Mouse (Mus musculus): ENCODE measurements around the gene Gm10799. TPM values are rescaled to one million over a fixed set of nuclear protein-coding genes. Genes with fewer than 3 reads are reported as not detected.
A peak's percentile ranks its signal among the peaks of the same experiment; 100 is the strongest.

The Gm10799 gene
- total RNA-seq, 2 experiments from 2014 or later, result not detected

GRCm38 (mm10) chr2:104027458-104028138 is 40.8 kb downstream of the Gm10799 start, which contains the start of gene Fbxo3:
Fbxo3 (plus strand) TSS chr2:104027721.
- peak; percentile 75 to 85 for DNase-seq (ENCODE audit: low spot score in 2 of 2)

- no peak for DNase-seq (ENCODE audit: low spot score in 2 of 2)
These were observed 43.7 kb downstream of the Gm10799 start for GRCm38 (mm10) chr2:104024656-104025055.

- no peak for DNase-seq (ENCODE audit: low spot score in 2 of 2)
These were observed 45.3 kb downstream of the Gm10799 start for GRCm38 (mm10) chr2:104023096-104023495.

Other genes starting within 250 kb of the Gm10799 start
- gene Lmo2, start 110.6 kb downstream of the Gm10799 start, total RNA-seq (2021), result 10 to 100 TPM; 21.2 to 23.2 TPM
- gene Fbxo3, start 40.8 kb downstream of the Gm10799 start, total RNA-seq (2021), result 10 to 100 TPM; 41.4 to 47.0 TPM
- gene 4931422A03Rik, start 40.2 kb downstream of the Gm10799 start, total RNA-seq (2021), result not detected
- gene Gm10912, start 2.7 kb downstream of the Gm10799 start, total RNA-seq (2021), result under 1 TPM; 0.16 to 0.17 TPM
- 1 to 10 TPM; 1.4 to 2.9 TPM for gene Cd59b, start 1.3 kb upstream of the Gm10799 start, total RNA-seq (2021)
- gene Cd59a, start 27.3 kb upstream of the Gm10799 start, total RNA-seq (2021), result 10 to 100 TPM; 13.3 to 18.3 TPM
- gene A930018P22Rik, start 54.2 kb upstream of the Gm10799 start, total RNA-seq (2021), result 1 to 10 TPM; 1.3 to 2.6 TPM